Mouse (Mus musculus) adrenal gland, postnatal 4 days (tissue): ENCODE results near the gene Uqcrfs1. TPM values are rescaled to one million over a fixed set of nuclear protein-coding genes. Genes with fewer than 3 reads are reported as not detected.
A peak's percentile ranks its signal among the peaks of the same experiment; 100 is the strongest.

ENCODE experiments used
- DNase-seq, 2 experiments: peaks; one replicate each; pipeline ENCODE4 v3.0.0; 2021 to 2022; ENCODE audit warnings: low spot score in 2 of 2, mixed read lengths in 2 of 2
- long read RNA-seq, 2 experiments: library from polyadenylated mRNA; stranded (forward); transcript quantifications; one replicate each; pipeline ENCODE4 v2.0.0; 2021
- total RNA-seq, 2 experiments: library from RNA; stranded (reverse); gene quantifications; 2 replicates each; pipeline ENCODE4 v1.2.3; 2021

Uqcrfs1 gene
- total RNA-seq: 100 to 1,000 TPM; 252 to 259 TPM
- long read RNA-seq, experiment 1, transcript Uqcrfs1-201 (2 exons, 1,363 nt): major isoform, 399 of 426 reads
- long read RNA-seq, experiment 1, partial matches to known transcripts: 0 of 426 reads
- long read RNA-seq, experiment 1, other reads (novel, unspliced or antisense): 27 of 426 reads
- long read RNA-seq, experiment 2, transcript Uqcrfs1-201 (2 exons, 1,363 nt): major isoform, 487 of 499 reads
- long read RNA-seq, experiment 2, partial matches to known transcripts: 0 of 499 reads
- long read RNA-seq, experiment 2, other reads (novel, unspliced or antisense): 12 of 499 reads

GRCm38 (mm10) chr13:30544856-30545604 lies at the start of gene Uqcrfs1:
Gene Uqcrfs1, minus strand, starts transcription at chr13:30545362.
- peak; percentile 94 to 95 for DNase-seq

GRCm38 (mm10) chr13:30585786-30586185 lies 40.6 kb upstream of the Uqcrfs1 start:
- no peak for DNase-seq

- no peak for DNase-seq
These were observed 37.4 kb upstream of the Uqcrfs1 start for GRCm38 (mm10) chr13:30582541-30582940.

GRCm38 (mm10) chr13:30578806-30579205 lies 33.6 kb upstream of the Uqcrfs1 start:
- no peak for DNase-seq

GRCm38 (mm10) chr13:30576819-30577218 lies 31.7 kb upstream of the Uqcrfs1 start:
- no peak for DNase-seq

- no peak for DNase-seq
These were observed 27.8 kb upstream of the Uqcrfs1 start for GRCm38 (mm10) chr13:30572971-30573370.

GRCm38 (mm10) chr13:30570182-30570581 lies 25.0 kb upstream of the Uqcrfs1 start:
- no peak for DNase-seq

GRCm38 (mm10) chr13:30567571-30567970 lies 22.4 kb upstream of the Uqcrfs1 start:
- DNase-seq: no peak

GRCm38 (mm10) chr13:30566767-30567166 lies 21.6 kb upstream of the Uqcrfs1 start:
- peak in 1 of 2 experiments; percentile 13 for DNase-seq

- no peak for DNase-seq
These were observed 15.4 kb upstream of the Uqcrfs1 start for GRCm38 (mm10) chr13:30560603-30561002.

- no peak for DNase-seq
These were observed 14.9 kb upstream of the Uqcrfs1 start for GRCm38 (mm10) chr13:30560052-30560451.

- no peak for DNase-seq
These were observed 12.6 kb upstream of the Uqcrfs1 start for GRCm38 (mm10) chr13:30557751-30558150.

GRCm38 (mm10) chr13:30553051-30553587 lies 8.0 kb upstream of the Uqcrfs1 start:
- DNase-seq: no peak

GRCm38 (mm10) chr13:30549339-30549738 lies 4.2 kb upstream of the Uqcrfs1 start:
- no peak for DNase-seq

GRCm38 (mm10) chr13:30548835-30549234 lies 3.7 kb upstream of the Uqcrfs1 start:
- DNase-seq: peak; percentile 56 to 76

- peak in 1 of 2 experiments; percentile 42 for DNase-seq
These were observed 14.4 kb downstream of the Uqcrfs1 start for GRCm38 (mm10) chr13:30530761-30531160.

GRCm38 (mm10) chr13:30524961-30525360 lies 20.2 kb downstream of the Uqcrfs1 start:
- no peak for DNase-seq

- no peak for DNase-seq
These were observed 21.2 kb downstream of the Uqcrfs1 start for GRCm38 (mm10) chr13:30523971-30524370.

GRCm38 (mm10) chr13:30523246-30523891 lies 21.8 kb downstream of the Uqcrfs1 start:
- no peak for DNase-seq

GRCm38 (mm10) chr13:30521282-30521902 lies 23.8 kb downstream of the Uqcrfs1 start:
- DNase-seq: no peak

GRCm38 (mm10) chr13:30518191-30518590 lies 27.0 kb downstream of the Uqcrfs1 start:
- DNase-seq: no peak
